Mouse (Mus musculus) heart, postnatal 0 days (tissue): ENCODE data around the gene Rnf144b.

ENCODE experiments used
- CTCF ChIP-seq: IDR thresholded peaks from 2 replicates; pipeline ENCODE4 v1.5.1; 2016; ENCODE audit warnings: antibody characterized with exemption, control low read depth, low read depth
- EP300 ChIP-seq: IDR thresholded peaks from 2 replicates; pipeline ENCODE4 v1.6.1; 2016; ENCODE audit warnings: antibody characterized with exemption, low read depth

- no peak for TF ChIP-seq CTCF
- TF ChIP-seq EP300: no peak
Observed at GRCm38 (mm10) chr13:47170811-47171555, 48.5 kb downstream of the Rnf144b start.
